Mouse (Mus musculus): ENCODE results near the gene Selenoh. TPM values are rescaled to one million over a fixed set of nuclear protein-coding genes. Genes with fewer than 3 reads are reported as not detected.

Gene Selenoh
- polyA plus RNA-seq, 1 experiment from 2014 or later = 272 TPM

- Histone ChIP-seq H3K27me3 (no peaks in the 10 kb centered on the region), H3K4me2 (replicated peaks) (0 out of 2 replicates have a peak overlapping the region, but pooled peaks have one; percentile 19), H3K4me3 (replicated peaks) (no peak overlapping the region), H3K4me1 (replicated peaks) (peaks cover 70% of the 10 kb centered on the region), H3K27ac (peak overlapping the region; percentile 51; the same call in 1 of the 2 replicates), H3K9me3 (no peaks in the 10 kb centered on the region), H3K36me3 (0 out of 2 replicates have a peak, but pooled peaks cover 4% of the 10 kb centered on the region), H3K9ac (replicated peaks) (no peak overlapping the region)
- ATAC-seq = no peak
- WGBS = 35% methylated on average over 7 of the region's 7 CpGs
Observed at GRCm38 (mm10) chr2:84637452-84638165, 33.0 kb downstream of the Selenoh start.

GRCm38 (mm10) chr2:84636231-84636741, 34.3 kb downstream of the Selenoh start:
- H3K9me3 ChIP-seq = no peaks in the 10 kb centered on the region
- no peaks in the 10 kb centered on the region for H3K36me3 ChIP-seq
- no peak for ATAC-seq
- H3K4me3 ChIP-seq (replicated peaks) = no peak overlapping the region
- 25% methylated on average over 8 of the region's 8 CpGs for WGBS
- H3K4me1 ChIP-seq (replicated peaks) = peaks cover 70% of the 10 kb centered on the region
- H3K27ac ChIP-seq = peak overlapping the region; percentile 86
- no peak overlapping the region for H3K9ac ChIP-seq (replicated peaks)
- no peaks in the 10 kb centered on the region for H3K27me3 ChIP-seq
- H3K4me2 ChIP-seq (replicated peaks) = peak overlapping the region; percentile 26; the same call in 1 of the 2 replicates

- Histone ChIP-seq H3K27ac (peak overlapping the region; percentile 86), H3K4me2 (replicated peaks) (peak overlapping the region; percentile 26; the same call in 1 of the 2 replicates), H3K9ac (replicated peaks) (no peak overlapping the region), H3K4me3 (replicated peaks) (no peak overlapping the region), H3K9me3 (no peaks in the 10 kb centered on the region), H3K27me3 (no peaks in the 10 kb centered on the region), H3K36me3 (no peaks in the 10 kb centered on the region), H3K4me1 (replicated peaks) (peaks cover 67% of the 10 kb centered on the region)
- WGBS = 3% methylated on average over 2 of the region's 2 CpGs
- peak; percentile 94 for ATAC-seq
Observed at GRCm38 (mm10) chr2:84635611-84636010, 35.0 kb downstream of the Selenoh start.

- Histone ChIP-seq H3K27me3 (no peaks in the 10 kb centered on the region), H3K4me3 (replicated peaks) (no peak overlapping the region), H3K36me3 (no peaks in the 10 kb centered on the region), H3K9ac (replicated peaks) (0 out of 2 replicates have a peak overlapping the region, but pooled peaks have one; percentile 28), H3K4me2 (replicated peaks) (peak overlapping the region; percentile 26), H3K27ac (peak overlapping the region; percentile 86), H3K9me3 (no peaks in the 10 kb centered on the region), H3K4me1 (replicated peaks) (peaks cover 65% of the 10 kb centered on the region)
- 25% methylated on average over 4 of the region's 4 CpGs for WGBS
- peak; percentile 48 for ATAC-seq
Observed at GRCm38 (mm10) chr2:84634934-84635482, 35.6 kb downstream of the Selenoh start.

GRCm38 (mm10) chr2:84634006-84634405, 36.6 kb downstream of the Selenoh start:
- peak overlapping the region; percentile 86 for H3K27ac ChIP-seq
- H3K4me2 ChIP-seq (replicated peaks) = no peak overlapping the region
- no peak overlapping the region for H3K9ac ChIP-seq (replicated peaks)
- H3K36me3 ChIP-seq = no peaks in the 10 kb centered on the region
- no peaks in the 10 kb centered on the region for H3K27me3 ChIP-seq
- no peak for ATAC-seq
- H3K4me1 ChIP-seq (replicated peaks) = peaks cover 63% of the 10 kb centered on the region
- no peak overlapping the region for H3K4me3 ChIP-seq (replicated peaks)
- H3K9me3 ChIP-seq = no peaks in the 10 kb centered on the region
- 88% methylated on average over 4 of the region's 4 CpGs for WGBS

GRCm38 (mm10) chr2:84632999-84633398, 37.6 kb downstream of the Selenoh start:
- H3K27ac ChIP-seq = 0 out of 2 replicates have a peak overlapping the region, but pooled peaks have one; percentile 44
- H3K4me2 ChIP-seq (replicated peaks) = no peak overlapping the region
- WGBS = 8% methylated on average over 3 of the region's 3 CpGs
- H3K4me3 ChIP-seq (replicated peaks) = no peak overlapping the region
- no peak for ATAC-seq
- no peaks in the 10 kb centered on the region for H3K36me3 ChIP-seq
- peaks cover 53% of the 10 kb centered on the region for H3K4me1 ChIP-seq (replicated peaks)
- no peaks in the 10 kb centered on the region for H3K27me3 ChIP-seq
- no peaks in the 10 kb centered on the region for H3K9me3 ChIP-seq
- H3K9ac ChIP-seq (replicated peaks) = no peak overlapping the region

- Histone ChIP-seq H3K4me1 (replicated peaks) (peaks cover 43% of the 10 kb centered on the region), H3K27ac (no peak overlapping the region), H3K27me3 (no peaks in the 10 kb centered on the region), H3K4me2 (replicated peaks) (no peak overlapping the region), H3K4me3 (replicated peaks) (no peak overlapping the region), H3K9ac (replicated peaks) (no peak overlapping the region), H3K36me3 (no peaks in the 10 kb centered on the region), H3K9me3 (no peaks in the 10 kb centered on the region)
- ATAC-seq = no peak
- WGBS = 91% methylated on average over 1 of the region's 1 CpGs
Observed at GRCm38 (mm10) chr2:84632001-84632400, 38.6 kb downstream of the Selenoh start.

GRCm38 (mm10) chr2:84627036-84627435, 43.5 kb downstream of the Selenoh start:
- no peak overlapping the region for H3K9ac ChIP-seq (replicated peaks)
- no peaks in the 10 kb centered on the region for H3K9me3 ChIP-seq
- 71% methylated on average over 3 of the region's 3 CpGs for WGBS
- no peak overlapping the region for H3K4me3 ChIP-seq (replicated peaks)
- H3K4me1 ChIP-seq (replicated peaks) = no peaks in the 10 kb centered on the region
- H3K4me2 ChIP-seq (replicated peaks) = no peak overlapping the region
- H3K27me3 ChIP-seq = no peaks in the 10 kb centered on the region
- no peak overlapping the region for H3K27ac ChIP-seq
- no peak for ATAC-seq
- peaks cover 12% of the 10 kb centered on the region for H3K36me3 ChIP-seq

- Histone ChIP-seq H3K9ac (replicated peaks) (no peak overlapping the region), H3K36me3 (peaks cover 14% of the 10 kb centered on the region), H3K27ac (no peak overlapping the region), H3K4me3 (replicated peaks) (no peak overlapping the region), H3K4me1 (replicated peaks) (no peaks in the 10 kb centered on the region), H3K4me2 (replicated peaks) (no peak overlapping the region), H3K27me3 (no peaks in the 10 kb centered on the region), H3K9me3 (no peaks in the 10 kb centered on the region)
- 84% methylated on average over 7 of the region's 7 CpGs for WGBS
- no peak for ATAC-seq
Observed at GRCm38 (mm10) chr2:84626366-84626975, 44.1 kb downstream of the Selenoh start.

GRCm38 (mm10) chr2:84624201-84624600, 46.4 kb downstream of the Selenoh start:
- Histone ChIP-seq H3K4me2 (replicated peaks) (no peak overlapping the region), H3K27ac (no peak overlapping the region), H3K36me3 (peaks cover 36% of the 10 kb centered on the region), H3K27me3 (no peaks in the 10 kb centered on the region), H3K9ac (replicated peaks) (no peak overlapping the region), H3K9me3 (no peaks in the 10 kb centered on the region), H3K4me1 (replicated peaks) (no peaks in the 10 kb centered on the region), H3K4me3 (replicated peaks) (no peak overlapping the region)
- WGBS = 93% methylated on average over 17 of the region's 17 CpGs
- ATAC-seq = no peak

GRCm38 (mm10) chr2:84623428-84624119, 47.0 kb downstream of the Selenoh start:
- no peak for ATAC-seq
- Histone ChIP-seq H3K4me3 (replicated peaks) (no peak overlapping the region), H3K4me2 (replicated peaks) (no peak overlapping the region), H3K27ac (no peak overlapping the region), H3K9ac (replicated peaks) (no peak overlapping the region), H3K9me3 (no peaks in the 10 kb centered on the region), H3K4me1 (replicated peaks) (no peaks in the 10 kb centered on the region), H3K36me3 (peaks cover 42% of the 10 kb centered on the region), H3K27me3 (no peaks in the 10 kb centered on the region)
- 98% methylated on average over 3 of the region's 3 CpGs for WGBS
